Mouse (Mus musculus): ENCODE results near the gene Hist1h2ac.

DNA sequence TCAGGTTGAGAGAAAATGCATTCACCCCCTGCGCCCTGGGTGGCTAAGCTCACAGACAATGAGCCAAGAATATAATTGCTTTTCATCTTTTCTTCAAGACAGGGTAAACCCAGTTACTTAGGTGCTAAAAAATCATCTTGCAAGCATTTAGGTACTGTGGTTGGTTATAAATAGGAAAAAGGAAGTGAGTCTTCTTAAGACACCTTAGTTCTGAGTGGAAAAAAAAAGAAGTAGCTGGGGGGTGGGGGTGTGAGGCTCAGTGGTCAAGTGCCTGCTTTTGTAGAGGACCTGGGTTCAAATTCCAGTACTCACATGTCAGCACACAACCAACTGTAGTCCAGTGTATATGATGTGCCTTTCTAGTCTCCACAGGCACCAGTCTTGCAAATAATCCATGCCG lies 5.2 kb upstream of the Hist1h2ac start:
- TF ChIP-seq POLR2A (IDR thresholded peaks at IDR 0.05; ENCODE audit: insufficient read depth, low read depth, low read length) (no peak), CTCF (IDR thresholded peaks at IDR 0.05; ENCODE audit: insufficient read depth, low read depth, low read length) (no peak)

Data from olfactory bulb, adult 2 months (tissue).